ENCODE assay signal across 7 mouse cellular contexts in the genomic region with DNA sequence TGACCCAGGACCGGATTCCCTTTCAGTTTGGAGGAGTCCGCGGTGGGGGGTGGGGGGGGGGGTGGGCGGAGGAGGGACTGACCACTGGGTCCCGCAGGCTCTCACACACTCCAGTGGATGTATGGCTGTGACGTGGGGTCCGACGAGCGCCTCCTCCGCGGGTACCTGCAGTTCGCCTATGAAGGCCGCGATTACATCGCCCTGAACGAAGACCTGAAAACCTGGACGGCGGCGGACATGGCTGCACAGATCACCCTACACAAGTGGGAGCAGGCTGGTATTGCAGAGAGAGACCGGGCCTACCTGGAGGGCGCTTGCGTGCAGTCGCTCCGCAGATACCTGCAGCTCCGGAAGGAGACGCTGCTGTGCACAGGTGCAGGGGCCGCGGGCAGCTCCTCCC. TPM values are rescaled to one million over a fixed set of nuclear protein-coding genes. Genes with fewer than 3 reads are reported as not detected.
DNase-seq lines count a peak whose midpoint lies in the region; ATAC-seq lines count a peak whose summit lies in the region.
"Not testable (repeated sequence)": the region's sequence is repeated elsewhere in the genome, so short reads cannot be mapped to it uniquely, and the experiment has no call there.

No protein-coding gene starts in this region.

- WGBS in forebrain, embryonic 11.5 days, result 15% methylated on average over 28 of the region's 28 CpGs
- 17% methylated on average over 28 of the region's 28 CpGs for WGBS in heart, embryonic 16.5 days
- WGBS in kidney, embryonic 14.5 days, result 13% methylated on average over 27 of the region's 28 CpGs
- 13% methylated on average over 28 of the region's 28 CpGs for WGBS in liver, embryonic 12.5 days (ENCODE audit: insufficient replicate concordance)
- 11% methylated on average over 27 of the region's 28 CpGs for WGBS in midbrain, embryonic 11.5 days

- not testable (repeated sequence) for H3K9ac ChIP-seq in forebrain, embryonic 11.5 days (ENCODE audit: low read length); heart, embryonic 16.5 days (ENCODE audit: low read length); kidney, embryonic 14.5 days (ENCODE audit: low read depth, low read length); liver, embryonic 12.5 days; midbrain, embryonic 11.5 days (ENCODE audit: low read length)

- H3K9me3 ChIP-seq in forebrain, embryonic 11.5 days (ENCODE audit: control insufficient read depth, low read length); heart, embryonic 16.5 days (replicated peaks; ENCODE audit: control insufficient read depth, low read length); kidney, embryonic 14.5 days (ENCODE audit: control insufficient read depth, low read length); liver, embryonic 12.5 days (replicated peaks); midbrain, embryonic 11.5 days (ENCODE audit: control insufficient read depth, low read length): not testable (repeated sequence)

- H3K4me3 ChIP-seq in forebrain, embryonic 11.5 days (ENCODE audit: low read depth, low read length), result peak overlapping the region; percentile 28
- H3K4me3 ChIP-seq in heart, embryonic 16.5 days (ENCODE audit: low read length), result peak overlapping the region; percentile 46
- H3K4me3 ChIP-seq in kidney, embryonic 14.5 days (ENCODE audit: low read length), result peak overlapping the region; percentile 40; the same call in 1 of the 2 replicates
- peak overlapping the region; percentile 28 for H3K4me3 ChIP-seq in liver, embryonic 12.5 days
- H3K4me3 ChIP-seq in midbrain, embryonic 11.5 days (ENCODE audit: low read depth, low read length), result peak overlapping the region; percentile 34; the same call in 1 of the 2 replicates

- DNase-seq in R1 (ENCODE audit: low read depth, low spot score), result peak; percentile 55
- DNase-seq in forebrain, embryonic 11.5 days (ENCODE audit: low spot score), result peak; percentile 60
- DNase-seq in midbrain, embryonic 11.5 days (ENCODE audit: low spot score, missing footprints), result peak; percentile 91
- DNase-seq in spleen, adult 18-20 months, result peak; percentile 58 to 70

- H3K36me3 ChIP-seq in forebrain, embryonic 11.5 days (ENCODE audit: control insufficient read depth, insufficient read depth, low read length); heart, embryonic 16.5 days (ENCODE audit: control insufficient read depth, insufficient read depth); kidney, embryonic 14.5 days (ENCODE audit: control insufficient read depth, insufficient read depth, low read length); liver, embryonic 12.5 days; midbrain, embryonic 11.5 days (ENCODE audit: control insufficient read depth, insufficient read depth, low read length): not testable (repeated sequence)

- H3K4me2 ChIP-seq in forebrain, embryonic 11.5 days (ENCODE audit: low read depth, low read length, severe bottlenecking), result peak overlapping the region; percentile 58; the same call in 1 of the 2 replicates
- H3K4me2 ChIP-seq in heart, embryonic 16.5 days (ENCODE audit: low read depth, low read length), result peak overlapping the region; percentile 67
- H3K4me2 ChIP-seq in kidney, embryonic 14.5 days (replicated peaks; ENCODE audit: low read depth, low read length), result peak overlapping the region; percentile 61
- peak overlapping the region; percentile 47 for H3K4me2 ChIP-seq in liver, embryonic 12.5 days
- H3K4me2 ChIP-seq in midbrain, embryonic 11.5 days, result peak overlapping the region; percentile 57

- H3K27ac ChIP-seq in forebrain, embryonic 11.5 days (ENCODE audit: low read depth, low read length); heart, embryonic 16.5 days (ENCODE audit: low read length); kidney, embryonic 14.5 days (ENCODE audit: low read depth, low read length); liver, embryonic 12.5 days; midbrain, embryonic 11.5 days (ENCODE audit: low read depth, low read length): not testable (repeated sequence)

- peak; percentile 36; the same call in 1 of the 2 replicates for ATAC-seq in forebrain, embryonic 11.5 days (replicated peaks; ENCODE audit: low FRiP score)
- not testable (repeated sequence) for ATAC-seq in heart, embryonic 16.5 days (replicated peaks; ENCODE audit: extremely low read depth, insufficient read depth, low FRiP score)
- peak; percentile 61 for ATAC-seq in kidney, embryonic 14.5 days (ENCODE audit: low FRiP score, low TSS enrichment)
- peak; percentile 16; the same call in 1 of the 2 replicates for ATAC-seq in liver, embryonic 12.5 days
- ATAC-seq in midbrain, embryonic 11.5 days (ENCODE audit: low FRiP score), result peak; percentile 57; the same call in 1 of the 2 replicates

- peaks cover 10% of the 10 kb centered on the region for H3K27me3 ChIP-seq in forebrain, embryonic 11.5 days (ENCODE audit: control insufficient read depth, insufficient read depth, low read length)
- H3K27me3 ChIP-seq in heart, embryonic 16.5 days (ENCODE audit: control insufficient read depth, insufficient read depth, low read length), result peaks cover 25% of the 10 kb centered on the region
- peaks cover 17% of the 10 kb centered on the region for H3K27me3 ChIP-seq in kidney, embryonic 14.5 days (ENCODE audit: control insufficient read depth, insufficient read depth, low read length)
- H3K27me3 ChIP-seq in liver, embryonic 12.5 days (replicated peaks), result peaks cover 59% of the 10 kb centered on the region
- H3K27me3 ChIP-seq in midbrain, embryonic 11.5 days (ENCODE audit: control insufficient read depth, insufficient read depth, low read length), result peaks cover 15% of the 10 kb centered on the region

- not testable (repeated sequence) for H3K4me1 ChIP-seq in forebrain, embryonic 11.5 days (replicated peaks; ENCODE audit: control insufficient read depth, insufficient read depth, low read length); heart, embryonic 16.5 days (ENCODE audit: control insufficient read depth, insufficient read depth, low read length); kidney, embryonic 14.5 days (ENCODE audit: control insufficient read depth, insufficient read depth, low read length); liver, embryonic 12.5 days; midbrain, embryonic 11.5 days (ENCODE audit: control insufficient read depth, insufficient read depth, low read length)

RNA-seq across cellular contexts. Expression of a gene that starts 0.8 kb away (rescaled TPM):
- polyA plus RNA-seq in forebrain, embryonic 11.5 days (2014; fragmentation: Nextera tagmentation; extraction: Ambion mirVana), result 0.72 and 1.2 TPM in 2 replicates
- polyA plus RNA-seq in heart, embryonic 16.5 days (2015; fragmentation: Nextera tagmentation; extraction: Ambion mirVana), result 1.1 and 2.8 TPM in 2 replicates
- 2.2 and 2.8 TPM in 2 replicates for polyA plus RNA-seq in kidney, embryonic 14.5 days (2014; fragmentation: Nextera tagmentation; extraction: Ambion mirVana)
- polyA plus RNA-seq in liver, embryonic 12.5 days (2016; fragmentation: Nextera tagmentation; extraction: Ambion mirVana), result 10.1 and 10.9 TPM in 2 replicates
- 0.33 and 0.93 TPM in 2 replicates for polyA plus RNA-seq in midbrain, embryonic 11.5 days (2014; fragmentation: Nextera tagmentation; extraction: Ambion mirVana)

RNA-seq across cellular contexts. Expression of a gene that starts 13.5 kb away (rescaled TPM):
- 10.5 and 10.6 TPM in 2 replicates for polyA plus RNA-seq in forebrain, embryonic 11.5 days (2014; fragmentation: Nextera tagmentation; extraction: Ambion mirVana)
- polyA plus RNA-seq in heart, embryonic 16.5 days (2015; fragmentation: Nextera tagmentation; extraction: Ambion mirVana), result 3.7 and 5.9 TPM in 2 replicates
- polyA plus RNA-seq in kidney, embryonic 14.5 days (2014; fragmentation: Nextera tagmentation; extraction: Ambion mirVana), result 11.6 and 15.4 TPM in 2 replicates
- polyA plus RNA-seq in liver, embryonic 12.5 days (2016; fragmentation: Nextera tagmentation; extraction: Ambion mirVana), result 23.4 and 24.6 TPM in 2 replicates
- polyA plus RNA-seq in midbrain, embryonic 11.5 days (2014; fragmentation: Nextera tagmentation; extraction: Ambion mirVana), result 9.3 and 10.0 TPM in 2 replicates

RNA-seq across cellular contexts. Expression of a gene that starts 44.4 kb away (rescaled TPM):
- 0.07 and 0.12 TPM in 2 replicates for polyA plus RNA-seq in forebrain, embryonic 11.5 days (2014; fragmentation: Nextera tagmentation; extraction: Ambion mirVana)
- 0.55 and 0.58 TPM in 2 replicates for polyA plus RNA-seq in heart, embryonic 16.5 days (2015; fragmentation: Nextera tagmentation; extraction: Ambion mirVana)
- polyA plus RNA-seq in kidney, embryonic 14.5 days (2014; fragmentation: Nextera tagmentation; extraction: Ambion mirVana), result 0.26 and 0.39 TPM in 2 replicates
- polyA plus RNA-seq in liver, embryonic 12.5 days (2016; fragmentation: Nextera tagmentation; extraction: Ambion mirVana), result 102 TPM in 2 replicates
- polyA plus RNA-seq in midbrain, embryonic 11.5 days (2014; fragmentation: Nextera tagmentation; extraction: Ambion mirVana), result 0.11 and 0.12 TPM in 2 replicates

RNA-seq across cellular contexts. Expression of a gene that starts 46.1 kb away (rescaled TPM):
- 1.7 and 2.1 TPM in 2 replicates for polyA plus RNA-seq in forebrain, embryonic 11.5 days (2014; fragmentation: Nextera tagmentation; extraction: Ambion mirVana)
- 3.2 and 4.1 TPM in 2 replicates for polyA plus RNA-seq in heart, embryonic 16.5 days (2015; fragmentation: Nextera tagmentation; extraction: Ambion mirVana)
- 3.2 and 3.6 TPM in 2 replicates for polyA plus RNA-seq in kidney, embryonic 14.5 days (2014; fragmentation: Nextera tagmentation; extraction: Ambion mirVana)
- 1.9 and 2.3 TPM in 2 replicates for polyA plus RNA-seq in liver, embryonic 12.5 days (2016; fragmentation: Nextera tagmentation; extraction: Ambion mirVana)
- 1.9 and 2.5 TPM in 2 replicates for polyA plus RNA-seq in midbrain, embryonic 11.5 days (2014; fragmentation: Nextera tagmentation; extraction: Ambion mirVana)

Comparison
In these comparisons a context has a peak if more than half of its experiments do, and no peak if none do; other contexts are left out.
1. RNA of a gene that starts 44.4 kb away (polyA plus RNA-seq): 102 TPM in liver, embryonic 12.5 days; 0.55 to 0.58 TPM in heart, embryonic 16.5 days, 0.26 to 0.39 TPM in kidney, embryonic 14.5 days, 0.11 to 0.12 TPM in midbrain, embryonic 11.5 days and 0.07 to 0.12 TPM in forebrain, embryonic 11.5 days; every median in the first group is over 10 times any median in the second.
2. Peak in every context shown above with its lines, with median percentiles within 50 percentile points of each other: DNase-seq, H3K4me2 ChIP-seq and H3K4me3 ChIP-seq.